Mouse (Mus musculus) gastrocnemius, adult 18-20 months (tissue): ENCODE data around the gene Map3k5. TPM values are rescaled to one million over a fixed set of nuclear protein-coding genes. Genes with fewer than 3 reads are reported as not detected.
A peak's percentile ranks its signal among the peaks of the same experiment; 100 is the strongest.

ENCODE experiments used
- DNase-seq: peaks from one replicate; pipeline ENCODE4 v3.0.0; 2021; ENCODE audit warnings: low spot score
- total RNA-seq, 2 experiments: library from RNA; stranded (reverse); gene quantifications; 2 replicates each; pipeline ENCODE4 v1.2.3; 2021

Map3k5 gene
- total RNA-seq, 2 experiments from 2014 or later: 7.3 to 8.4 TPM

DNA sequence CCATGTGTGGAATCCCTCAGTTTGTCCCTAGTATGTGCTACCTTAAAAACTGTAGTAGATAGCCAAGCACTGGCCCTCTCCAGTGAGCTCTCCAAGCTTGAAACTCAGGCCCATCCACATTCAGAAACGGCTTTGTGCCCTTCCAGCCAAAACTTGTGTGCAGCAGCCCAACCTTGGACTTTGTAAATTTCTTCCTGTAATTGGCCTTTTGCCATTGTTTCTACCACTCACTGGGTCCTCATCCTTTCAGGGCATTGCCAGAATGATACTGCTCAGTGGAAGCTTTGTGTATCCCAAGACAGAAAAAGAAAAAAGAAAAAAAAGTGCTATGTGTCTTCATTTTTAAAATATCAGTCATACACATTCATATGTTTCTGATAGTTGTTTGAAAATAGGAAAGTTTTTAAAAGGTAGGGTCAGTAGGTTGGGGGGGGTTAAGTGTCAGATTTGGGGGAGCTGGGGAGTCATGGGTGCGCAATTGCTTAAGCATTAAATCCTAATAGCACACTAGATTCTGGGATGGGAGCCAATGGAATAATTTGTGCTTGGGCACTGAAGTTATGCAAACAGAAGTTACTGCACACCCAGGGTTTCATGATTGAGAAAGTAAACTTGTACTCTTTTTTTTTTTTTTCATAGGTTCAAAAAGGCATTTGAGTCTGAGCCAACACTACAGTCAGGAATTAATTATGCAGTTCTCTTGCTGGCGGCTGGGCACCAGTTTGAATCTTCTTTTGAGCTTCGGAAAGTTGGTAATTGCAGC lies 111.6 kb downstream of the Map3k5 start:
- DNase-seq: peak; percentile 61

- DNase-seq: no peak
These were observed 122.8 kb downstream of the Map3k5 start for GRCm38 (mm10) chr10:20056859-20057644.

DNA sequence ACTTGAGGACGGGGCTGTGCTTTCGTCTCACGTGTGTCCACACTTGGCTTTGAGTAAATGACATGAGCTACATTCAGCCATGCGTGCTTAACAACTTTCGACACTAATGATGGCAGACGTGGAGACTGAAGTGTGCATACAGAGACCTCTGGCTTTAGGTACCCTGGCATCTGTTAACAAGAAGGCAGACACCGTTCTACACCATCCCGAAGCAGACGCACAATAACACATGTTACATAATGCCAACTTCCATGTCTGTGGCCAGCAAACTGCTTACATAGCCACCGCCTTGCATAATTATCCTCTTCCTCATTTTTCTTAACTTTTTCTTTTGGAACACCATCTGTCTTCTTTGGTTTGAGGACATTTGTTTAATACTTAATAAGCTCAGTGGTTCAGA lies 123.8 kb downstream of the Map3k5 start:
- no peak for DNase-seq

DNA sequence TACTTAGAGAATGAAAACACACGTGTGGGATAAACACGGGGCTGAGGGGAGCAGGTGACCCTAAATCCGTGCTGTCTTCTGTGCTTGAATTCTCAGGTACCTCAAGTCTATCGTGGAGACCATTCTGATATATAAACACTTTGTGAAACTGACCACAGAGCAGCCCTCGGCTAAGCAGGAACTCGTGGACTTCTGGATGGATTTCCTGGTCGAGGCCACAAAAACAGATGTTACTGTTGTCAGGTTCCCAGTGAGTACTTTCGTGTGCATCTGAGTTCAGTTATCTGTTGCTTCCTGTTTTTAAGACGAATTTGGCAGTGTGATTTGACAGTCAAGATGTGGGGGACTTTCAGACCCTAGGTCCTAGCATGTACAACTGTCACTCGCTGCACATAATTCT lies 124.6 kb downstream of the Map3k5 start:
- no peak for DNase-seq

GRCm38 (mm10) chr10:20060320-20060970 lies 126.2 kb downstream of the Map3k5 start:
- no peak for DNase-seq

DNA sequence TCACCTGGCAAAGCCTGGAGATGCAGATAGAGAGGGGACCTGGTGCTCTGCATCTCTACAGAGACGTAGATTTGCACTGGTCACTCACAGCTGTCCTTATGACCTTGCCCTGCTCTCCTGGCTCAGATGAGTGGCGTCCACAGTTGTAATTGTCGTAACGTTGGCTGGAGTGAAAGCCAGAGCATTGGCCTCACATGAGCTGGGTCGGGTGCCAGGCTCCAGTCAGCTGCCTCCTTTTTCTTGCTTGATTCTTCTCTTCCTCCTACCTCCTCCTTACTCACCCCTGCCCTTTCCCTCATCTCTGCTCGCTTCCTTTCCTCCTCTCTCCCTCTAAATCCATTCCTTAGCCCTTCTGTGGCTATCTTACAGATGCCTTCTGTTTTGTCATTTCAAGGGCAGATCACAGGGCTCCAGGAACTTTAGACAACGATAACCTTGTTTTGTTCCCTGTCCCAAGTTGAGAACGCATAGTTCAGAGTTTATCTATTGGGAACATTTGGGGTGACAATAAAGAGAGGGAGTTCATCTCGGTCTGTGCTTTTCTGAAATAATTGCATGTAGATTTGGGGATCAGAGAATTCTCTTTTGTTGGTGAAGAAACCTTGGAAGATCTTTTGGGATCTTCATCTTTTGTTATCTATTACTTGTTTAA lies 130.4 kb downstream of the Map3k5 start:
- no peak for DNase-seq

GRCm38 (mm10) chr10:20066069-20066665 lies 131.9 kb downstream of the Map3k5 start:
- no peak for DNase-seq

DNA sequence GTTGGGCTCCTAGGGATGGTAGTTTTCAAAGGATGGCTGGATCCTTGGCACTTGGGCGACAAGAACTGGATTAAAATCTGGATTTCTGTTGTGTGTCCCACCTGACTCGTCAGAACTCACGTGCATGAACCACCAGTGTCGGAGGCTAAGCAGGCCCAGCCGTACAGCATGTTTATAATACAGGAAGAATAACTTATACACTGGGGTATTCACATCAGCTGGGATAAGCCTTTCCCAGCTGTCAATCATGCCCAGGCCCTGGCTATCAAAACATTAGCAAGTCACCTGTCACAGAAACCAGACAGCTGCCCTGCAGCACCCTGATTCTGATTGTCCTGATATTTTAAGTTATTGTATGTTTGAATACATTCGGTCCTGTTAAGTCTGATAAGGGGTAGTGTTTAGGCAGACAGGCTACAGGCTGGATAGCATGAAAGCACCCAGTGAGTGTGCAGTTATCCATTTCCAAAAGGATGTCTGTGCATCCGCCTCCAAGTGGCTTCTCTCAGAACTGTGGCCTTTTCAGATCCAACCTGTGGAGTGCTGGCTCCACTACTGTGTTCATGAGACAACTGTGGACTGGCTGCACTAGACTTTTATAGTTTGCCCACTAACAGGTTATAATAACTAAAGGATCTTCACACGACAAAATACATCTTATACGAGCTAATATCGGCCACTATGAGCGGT lies 135.6 kb downstream of the Map3k5 start:
- no peak for DNase-seq

DNA sequence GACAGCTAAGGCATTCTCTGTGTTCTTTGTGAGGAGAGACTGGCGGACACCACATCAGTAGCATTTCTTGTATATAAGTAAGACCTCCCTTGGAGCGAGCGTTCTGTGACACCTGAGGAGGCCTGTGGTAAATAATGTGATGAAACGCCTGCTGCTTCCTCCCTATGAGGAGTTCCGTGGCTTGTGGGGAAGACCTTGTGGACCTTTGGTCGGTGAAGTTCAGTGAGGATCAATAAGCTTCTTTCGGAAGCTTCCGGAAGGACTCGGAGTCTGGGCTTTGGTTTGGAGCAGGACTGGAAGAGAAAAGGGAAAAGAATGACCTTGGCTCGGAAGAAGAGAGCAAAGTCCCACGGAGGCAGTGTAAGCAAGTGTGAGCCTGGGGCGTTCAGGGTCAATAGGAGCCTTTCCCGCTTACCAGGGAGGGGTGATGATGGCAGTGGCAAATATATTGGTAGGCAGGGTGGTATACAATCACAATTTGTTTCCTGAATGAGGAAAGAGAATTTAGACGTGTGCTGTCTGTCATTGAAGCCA lies 136.4 kb downstream of the Map3k5 start:
- no peak for DNase-seq

GRCm38 (mm10) chr10:20071716-20072115 lies 137.4 kb downstream of the Map3k5 start:
- peak; percentile 63 for DNase-seq

DNA sequence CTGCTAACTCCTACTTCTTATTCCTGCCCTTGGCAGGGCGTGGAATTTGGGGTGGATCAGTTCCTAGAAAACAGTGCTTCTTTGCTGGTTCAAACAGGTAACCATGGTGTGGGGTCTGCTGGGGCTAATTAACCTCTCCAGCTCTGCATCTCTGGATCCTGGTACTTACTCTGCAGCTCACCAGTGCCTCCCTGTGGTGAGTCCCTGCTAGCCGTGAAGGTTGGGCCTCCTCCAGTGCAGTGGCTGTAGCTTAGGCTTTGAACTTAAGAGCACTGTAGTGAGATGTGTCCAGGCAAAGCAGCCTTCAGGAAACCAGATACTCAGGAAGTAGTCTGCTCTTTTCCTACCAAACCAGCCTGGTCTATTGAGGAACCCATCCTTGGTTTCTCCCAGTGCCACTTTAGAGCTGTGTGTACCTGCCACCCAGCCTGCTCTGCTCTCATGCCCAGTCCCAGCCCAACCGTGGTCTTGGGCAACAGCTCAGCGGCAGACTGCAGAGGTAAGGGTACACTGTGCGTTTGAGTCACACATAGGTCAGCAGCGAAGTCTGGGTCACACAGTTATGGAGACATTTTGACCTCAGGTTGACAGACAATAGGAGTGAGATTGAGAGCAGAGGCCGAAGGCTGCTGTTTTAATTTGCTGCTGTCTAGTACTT lies 139.1 kb downstream of the Map3k5 start:
- peak; percentile 72 for DNase-seq

DNA sequence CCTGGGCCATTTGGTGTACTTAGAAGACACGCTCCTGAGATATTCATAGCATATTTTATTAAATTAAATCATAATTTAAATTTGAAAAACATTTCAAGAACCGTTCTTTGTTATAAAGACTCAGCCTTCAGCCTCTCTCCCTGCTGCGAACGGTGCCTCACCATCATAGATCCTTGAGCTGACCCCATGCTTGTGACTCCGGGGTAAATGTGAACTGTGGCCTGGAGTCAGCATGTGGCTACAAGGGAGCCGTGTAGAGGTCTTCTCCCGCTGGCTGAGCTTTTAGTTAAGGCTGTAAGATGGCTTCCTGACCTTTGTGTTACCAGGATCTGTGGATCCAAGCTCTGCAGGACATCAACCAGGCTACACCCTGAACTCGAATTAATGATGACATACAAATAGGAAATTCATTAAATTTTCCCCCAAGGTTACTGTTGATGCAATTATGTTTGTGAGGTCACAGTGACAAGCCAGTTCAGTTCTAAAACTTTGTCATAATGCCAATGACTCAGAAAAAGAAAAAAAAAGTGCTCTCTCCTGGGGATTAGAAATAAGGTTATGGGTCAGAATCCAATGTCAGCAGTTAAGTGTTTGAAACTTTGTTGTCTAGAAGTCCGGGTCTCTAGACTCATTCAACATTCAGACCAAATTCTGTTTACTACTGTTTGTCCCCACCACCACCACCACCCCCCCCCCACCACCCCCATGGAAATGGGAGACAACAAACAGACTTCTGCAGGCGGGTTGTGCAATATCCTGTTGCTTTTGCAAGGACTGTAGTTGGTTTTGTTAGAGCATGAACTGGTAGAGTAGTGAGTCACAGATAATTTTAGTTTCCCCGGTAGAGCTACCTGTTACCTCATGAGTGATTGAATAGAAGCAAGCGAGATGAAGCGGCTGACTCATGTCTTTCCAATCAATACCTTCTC lies 142.5 kb downstream of the Map3k5 start:
- DNase-seq: no peak

GRCm38 (mm10) chr10:20078350-20078749 lies 144.1 kb downstream of the Map3k5 start:
- DNase-seq: no peak

DNA sequence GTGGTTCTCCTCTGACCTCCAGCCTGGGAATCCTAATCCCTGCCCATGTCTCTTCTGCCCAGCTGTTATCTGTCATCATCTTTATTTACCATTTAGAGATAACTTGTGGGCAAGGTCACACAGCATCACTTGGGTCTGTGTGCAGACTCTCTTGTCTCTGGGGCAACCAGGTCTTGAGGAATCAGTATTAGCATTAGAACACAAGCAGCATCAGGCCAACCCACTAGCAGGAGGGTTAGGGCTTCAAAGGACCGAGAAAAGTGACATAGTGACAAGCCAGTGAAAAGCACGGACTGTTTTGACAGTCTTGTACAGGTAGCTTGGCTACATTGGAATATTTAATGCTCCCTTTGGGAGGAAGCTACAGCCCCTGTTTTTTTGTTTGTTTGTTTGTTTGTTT lies 153.6 kb downstream of the Map3k5 start:
- DNase-seq: no peak

- DNase-seq: no peak
These were observed 154.8 kb downstream of the Map3k5 start for GRCm38 (mm10) chr10:20089026-20089425.

DNA sequence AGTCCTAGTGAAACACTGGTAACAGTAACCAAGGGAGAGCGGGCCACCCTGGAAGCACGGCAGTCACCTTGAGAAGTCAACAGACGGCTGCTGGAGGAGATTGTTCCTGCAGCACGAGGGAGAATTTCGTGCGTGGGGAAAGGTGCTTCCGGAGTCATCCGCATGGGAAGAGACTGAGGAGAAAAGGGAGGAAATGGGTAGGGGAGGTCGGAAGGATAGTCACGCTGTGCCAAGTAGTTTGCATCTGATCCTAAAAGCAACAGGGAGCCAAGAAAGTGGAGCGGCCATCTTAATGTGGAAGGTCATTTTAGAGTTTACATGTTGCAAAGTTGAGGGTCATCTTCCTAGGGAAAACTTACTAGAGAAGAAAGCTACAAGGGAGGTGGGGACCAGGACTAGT lies 155.9 kb downstream of the Map3k5 start:
- DNase-seq: no peak

DNA sequence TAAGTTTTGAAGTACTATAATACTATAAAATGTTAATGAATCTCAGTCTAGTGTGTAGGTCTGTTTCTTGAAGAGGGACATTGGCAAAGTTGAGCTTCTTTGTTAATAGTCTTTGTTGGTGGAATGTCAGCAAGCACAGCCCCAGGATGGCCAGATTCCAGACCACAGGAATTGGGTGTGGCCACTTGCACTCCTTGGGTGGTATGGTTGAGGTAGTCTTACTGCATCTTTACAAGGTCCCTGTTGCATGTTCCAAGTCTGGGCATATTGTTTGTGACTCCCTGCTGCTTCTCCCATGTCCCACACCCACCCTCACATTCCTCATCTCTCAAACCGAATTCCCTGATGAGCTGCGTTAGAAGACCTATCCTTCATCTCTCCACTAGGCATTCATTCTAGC lies 157.1 kb downstream of the Map3k5 start:
- no peak for DNase-seq

GRCm38 (mm10) chr10:20092371-20092770 lies 158.1 kb downstream of the Map3k5 start:
- no peak for DNase-seq

GRCm38 (mm10) chr10:20101456-20101855 lies 167.2 kb downstream of the Map3k5 start:
- DNase-seq: no peak
